Mouse (Mus musculus) stomach, embryonic 14.5 days (tissue): ENCODE measurements around the gene Ncoa3. TPM values are rescaled to one million over a fixed set of nuclear protein-coding genes. Genes with fewer than 3 reads are reported as not detected.
A peak's percentile ranks its signal among the peaks of the same experiment; 100 is the strongest.

Source experiments
- ATAC-seq: fragments of 200-750 bp; cut with Nextera tagmentation; 2 replicates; pipeline ENCODE4 v1.8.0; 2017; ENCODE audit warnings: low read depth, moderate TSS enrichment; ENCODE audit not compliant: insufficient number of reproducible peaks, insufficient read depth, low FRiP score
- H3K27ac ChIP-seq: fragments of 300-500 bp; sonication (generic); 2 replicates; pipeline ENCODE4 v1.5.1; 2014; ENCODE audit warnings: mild to moderate bottlenecking, low read length, moderate library complexity, mixed read lengths
- H3K27me3 ChIP-seq: fragments of 300-500 bp; sonication (generic); 2 replicates; pipeline ENCODE4 v1.6.1; 2014; ENCODE audit warnings: low read length, control low read depth, mixed read lengths; ENCODE audit not compliant: control insufficient read depth, insufficient read depth
- H3K36me3 ChIP-seq: fragments of 300-500 bp; sonication (generic); 2 replicates; pipeline ENCODE4 v1.6.1; 2014; ENCODE audit warnings: mild to moderate bottlenecking, control low read depth, low read length, moderate library complexity, mixed read lengths; ENCODE audit not compliant: control insufficient read depth, insufficient read depth
- H3K4me1 ChIP-seq: fragments of 300-500 bp; sonication (generic); 2 replicates; pipeline ENCODE4 v1.6.1; 2014; ENCODE audit warnings: low read length, control low read depth, mixed read lengths; ENCODE audit not compliant: control insufficient read depth, insufficient read depth
- H3K4me2 ChIP-seq: fragments of 300-500 bp; sonication (generic); replicated peaks from 2 replicates; pipeline ENCODE4 v1.6.1; 2014; ENCODE audit warnings: low read depth, low read length, control low read depth
- H3K4me3 ChIP-seq: fragments of 300-500 bp; sonication (generic); 2 replicates; pipeline ENCODE4 v1.5.1; 2014; ENCODE audit warnings: low read depth, low read length, control low read depth
- H3K9ac ChIP-seq: fragments of 300-500 bp; sonication (generic); replicated peaks from 2 replicates; pipeline ENCODE4 v1.6.1; 2014; ENCODE audit warnings: low read depth, mild to moderate bottlenecking, control low read depth, low read length, moderate library complexity, mixed read lengths
- H3K9me3 ChIP-seq: fragments of 300-500 bp; sonication (generic); 2 replicates; pipeline ENCODE4 v1.6.1; 2016; ENCODE audit warnings: low read depth, low read length, control low read depth; ENCODE audit not compliant: control insufficient read depth
- WGBS: fragments of 180-500 bp; shearing (Covaris S2); extraction: QIAGEN DNeasy Blood & Tissue Kit; methylation state at CpG from one replicate; pipeline ENCODE4 v1.1.7; 2014; 5-methylcytosine and 5-hydroxymethylcytosine counted together
- polyA plus RNA-seq: library from polyadenylated mRNA; unstranded; fragments of >200 nt; fragmentation: Nextera tagmentation; extraction: Ambion mirVana; gene quantifications from 2 replicates; pipeline ENCODE4 v1.2.1, GENCODE M21; 2014

Ncoa3 gene
- polyA plus RNA-seq, 1 experiment from 2014 or later: 25.7 TPM

- H3K27ac ChIP-seq: peak overlapping the region; percentile 16; the same call in 1 of the 2 replicates
- H3K9ac ChIP-seq: no peak overlapping the region
- no peaks in the 10 kb centered on the region for H3K27me3 ChIP-seq
- no peak overlapping the region for H3K4me3 ChIP-seq
- H3K4me2 ChIP-seq: no peak overlapping the region
- 45% methylated on average over 5 of the region's 5 CpGs for WGBS
- no peaks in the 10 kb centered on the region for H3K9me3 ChIP-seq
- H3K4me1 ChIP-seq: peaks cover 26% of the 10 kb centered on the region
- no peaks in the 10 kb centered on the region for H3K36me3 ChIP-seq
- ATAC-seq: no peak
These were observed 8.3 kb downstream of the Ncoa3 start for GRCm38 (mm10) chr2:166000769-166001168.

GRCm38 (mm10) chr2:166001362-166001761 lies 8.9 kb downstream of the Ncoa3 start:
- WGBS: 48% methylated on average over 2 of the region's 2 CpGs
- Histone ChIP-seq H3K4me3 (no peak overlapping the region), H3K4me2 (no peak overlapping the region)

GRCm38 (mm10) chr2:166001768-166002167 lies 9.3 kb downstream of the Ncoa3 start:
- no peaks in the 10 kb centered on the region for H3K36me3 ChIP-seq
- H3K4me1 ChIP-seq: peaks cover 29% of the 10 kb centered on the region
- no peak overlapping the region for H3K4me3 ChIP-seq
- H3K4me2 ChIP-seq: no peak overlapping the region
- no peak overlapping the region for H3K9ac ChIP-seq
- ATAC-seq: no peak
- no peaks in the 10 kb centered on the region for H3K9me3 ChIP-seq
- 69% methylated on average over 2 of the region's 2 CpGs for WGBS
- H3K27me3 ChIP-seq: no peaks in the 10 kb centered on the region
- peak overlapping the region; percentile 44; the same call in 1 of the 2 replicates for H3K27ac ChIP-seq

More at GRCm38 (mm10) chr2:166001362-166001761, 8.9 kb downstream of the Ncoa3 start:
- Histone ChIP-seq H3K27me3 (no peaks in the 10 kb centered on the region), H3K36me3 (no peaks in the 10 kb centered on the region), H3K9ac (no peak overlapping the region), H3K4me1 (peaks cover 29% of the 10 kb centered on the region), H3K9me3 (no peaks in the 10 kb centered on the region), H3K27ac (peak overlapping the region; percentile 44; the same call in 1 of the 2 replicates)
- no peak for ATAC-seq

- Histone ChIP-seq H3K9ac (no peak overlapping the region), H3K4me1 (peaks cover 29% of the 10 kb centered on the region), H3K36me3 (no peaks in the 10 kb centered on the region), H3K9me3 (no peaks in the 10 kb centered on the region), H3K27me3 (no peaks in the 10 kb centered on the region), H3K4me2 (no peak overlapping the region), H3K27ac (no peak overlapping the region), H3K4me3 (no peak overlapping the region)
- ATAC-seq: no peak
- WGBS: 59% methylated on average over 4 of the region's 4 CpGs
These were observed 10.0 kb downstream of the Ncoa3 start for GRCm38 (mm10) chr2:166002429-166002828.

- no peaks in the 10 kb centered on the region for H3K36me3 ChIP-seq
- H3K27me3 ChIP-seq: no peaks in the 10 kb centered on the region
- H3K27ac ChIP-seq: no peak overlapping the region
- H3K4me1 ChIP-seq: peaks cover 29% of the 10 kb centered on the region
- H3K4me2 ChIP-seq: no peak overlapping the region
- H3K4me3 ChIP-seq: no peak overlapping the region
- no peak overlapping the region for H3K9ac ChIP-seq
- no peak for ATAC-seq
- H3K9me3 ChIP-seq: no peaks in the 10 kb centered on the region
- WGBS: 56% methylated on average over 1 of the region's 1 CpGs
These were observed 10.6 kb downstream of the Ncoa3 start for GRCm38 (mm10) chr2:166003004-166003403.

- H3K4me2 ChIP-seq: no peak overlapping the region
- no peak overlapping the region for H3K9ac ChIP-seq
- no peaks in the 10 kb centered on the region for H3K36me3 ChIP-seq
- ATAC-seq: no peak
- H3K4me1 ChIP-seq: peaks cover 30% of the 10 kb centered on the region
- no peaks in the 10 kb centered on the region for H3K27me3 ChIP-seq
- H3K4me3 ChIP-seq: no peak overlapping the region
- no peaks in the 10 kb centered on the region for H3K9me3 ChIP-seq
- H3K27ac ChIP-seq: no peak overlapping the region
- 76% methylated on average over 6 of the region's 6 CpGs for WGBS
These were observed 14.6 kb downstream of the Ncoa3 start for GRCm38 (mm10) chr2:166007046-166007445.

GRCm38 (mm10) chr2:166008558-166009392 lies 16.3 kb downstream of the Ncoa3 start:
- Histone ChIP-seq H3K36me3 (no peaks in the 10 kb centered on the region), H3K27ac (0 out of 2 replicates have a peak overlapping the region, but pooled peaks have one; percentile 6), H3K9ac (no peak overlapping the region), H3K4me2 (no peak overlapping the region), H3K27me3 (no peaks in the 10 kb centered on the region), H3K4me3 (no peak overlapping the region), H3K4me1 (peaks cover 38% of the 10 kb centered on the region), H3K9me3 (no peaks in the 10 kb centered on the region)
- no peak for ATAC-seq
- WGBS: 60% methylated on average over 8 of the region's 8 CpGs

GRCm38 (mm10) chr2:166009393-166009947 lies 17.0 kb downstream of the Ncoa3 start:
- H3K4me3 ChIP-seq: no peak overlapping the region
- no peak for ATAC-seq
- H3K27me3 ChIP-seq: no peaks in the 10 kb centered on the region
- peaks cover 38% of the 10 kb centered on the region for H3K4me1 ChIP-seq
- no peak overlapping the region for H3K27ac ChIP-seq
- 69% methylated on average over 3 of the region's 3 CpGs for WGBS
- no peaks in the 10 kb centered on the region for H3K9me3 ChIP-seq
- H3K9ac ChIP-seq: no peak overlapping the region
- H3K36me3 ChIP-seq: no peaks in the 10 kb centered on the region
- no peak overlapping the region for H3K4me2 ChIP-seq
